Mouse (Mus musculus) stomach, postnatal 0 days (tissue): ENCODE data around the gene Imp3. TPM values are rescaled to one million over a fixed set of nuclear protein-coding genes. Genes with fewer than 3 reads are reported as not detected.
"Not testable (repeated sequence)": the region's sequence is repeated elsewhere in the genome, so short reads cannot be mapped to it uniquely, and the experiment has no call there.

Experiments
- ATAC-seq: fragments of 200-750 bp; cut with Nextera tagmentation; 2 replicates; pipeline ENCODE4 v1.8.0; 2017; ENCODE audit not compliant: low FRiP score, low TSS enrichment
- DNase-seq: peaks from one replicate; pipeline ENCODE4 v3.0.0-alpha.2; 2016; ENCODE audit warnings: low spot score
- H3K27ac ChIP-seq: fragments of 300-500 bp; sonication (generic); replicated peaks from 2 replicates; pipeline ENCODE4 v1.5.1; 2014; ENCODE audit warnings: mild to moderate bottlenecking, control low read depth
- H3K27me3 ChIP-seq: fragments of 300-500 bp; sonication (generic); 2 replicates; pipeline ENCODE4 v1.6.1; 2014; ENCODE audit warnings: low read length; ENCODE audit not compliant: control insufficient read depth, insufficient read depth
- H3K36me3 ChIP-seq: fragments of 300-500 bp; sonication (generic); 2 replicates; pipeline ENCODE4 v1.6.1; 2014; ENCODE audit warnings: low read length, mixed read lengths; ENCODE audit not compliant: control insufficient read depth, insufficient read depth
- H3K4me1 ChIP-seq: fragments of 300-500 bp; sonication (generic); replicated peaks from 2 replicates; pipeline ENCODE4 v1.6.1; 2014; ENCODE audit warnings: antibody characterized with exemption; ENCODE audit not compliant: control insufficient read depth, insufficient read depth
- H3K4me2 ChIP-seq: fragments of 300-500 bp; sonication (generic); replicated peaks from 2 replicates; pipeline ENCODE4 v1.6.1; 2014; ENCODE audit warnings: low read depth, mild to moderate bottlenecking, control low read depth, moderate library complexity
- H3K4me3 ChIP-seq: fragments of 300-500 bp; sonication (generic); 2 replicates; pipeline ENCODE4 v1.5.1; 2014; ENCODE audit warnings: low read depth, low read length, control low read depth
- H3K9ac ChIP-seq: fragments of 300-500 bp; sonication (generic); 2 replicates; pipeline ENCODE4 v1.6.1; 2014; ENCODE audit warnings: mild to moderate bottlenecking, low read length, control low read depth, mixed read lengths
- H3K9me3 ChIP-seq: fragments of 300-500 bp; sonication (generic); 2 replicates; pipeline ENCODE4 v1.6.1; 2016; ENCODE audit warnings: low read length; ENCODE audit not compliant: control insufficient read depth
- CTCF ChIP-seq: IDR thresholded peaks from 2 replicates; pipeline ENCODE4 v1.5.1; 2016; ENCODE audit warnings: antibody characterized with exemption, low read depth, mild to moderate bottlenecking, moderate library complexity
- EP300 ChIP-seq: optimal IDR thresholded peaks from 2 replicates; pipeline ENCODE3; 2016; ENCODE audit warnings: antibody characterized with exemption
- WGBS: fragments of 180-500 bp; shearing (Covaris S2); extraction: QIAGEN DNeasy Blood & Tissue Kit; methylation state at CpG from one replicate; pipeline ENCODE4 v1.1.7; 2014; 5-methylcytosine and 5-hydroxymethylcytosine counted together
- polyA plus RNA-seq: library from polyadenylated mRNA; unstranded; fragments of >200 nt; fragmentation: Nextera tagmentation; extraction: Ambion mirVana; gene quantifications from 2 replicates; pipeline ENCODE4 v1.2.1, GENCODE M21; 2015

The Imp3 gene
- polyA plus RNA-seq, 1 experiment from 2014 or later: 83.8 TPM

- TF ChIP-seq CTCF (no peak), EP300 (no peak)
- ATAC-seq (no peak), DNase-seq (no peak)
- WGBS: 32% methylated on average over 9 of the region's 9 CpGs
- Histone ChIP-seq H3K27ac (peak overlapping the region; percentile 70), H3K9ac (no peak overlapping the region), H3K4me2 (no peak overlapping the region), H3K36me3 (no peaks in the 10 kb centered on the region), H3K9me3 (no peaks in the 10 kb centered on the region), H3K27me3 (no peaks in the 10 kb centered on the region), H3K4me3 (no peak overlapping the region), H3K4me1 (no peaks in the 10 kb centered on the region)
Measured at GRCm38 (mm10) chr9:56900571-56900970, 36.7 kb upstream of the Imp3 start.

- H3K4me2 ChIP-seq: no peak overlapping the region
- H3K36me3 ChIP-seq: no peaks in the 10 kb centered on the region
- WGBS: 38% methylated on average over 8 of the region's 8 CpGs
- no peak overlapping the region for H3K4me3 ChIP-seq
- TF ChIP-seq EP300 (peak; percentile 41), CTCF (peak; percentile 24; the same call in 1 of the 2 replicates)
- H3K27me3 ChIP-seq: no peaks in the 10 kb centered on the region
- DNase-seq: peak; percentile 91
- H3K9ac ChIP-seq: no peak overlapping the region
- no peaks in the 10 kb centered on the region for H3K4me1 ChIP-seq
- H3K9me3 ChIP-seq: no peaks in the 10 kb centered on the region
- H3K27ac ChIP-seq: peak overlapping the region; percentile 70
- ATAC-seq: peak; percentile 96
Measured at GRCm38 (mm10) chr9:56901187-56901586, 36.1 kb upstream of the Imp3 start.

- ATAC-seq (no peak), DNase-seq (no peak)
- Histone ChIP-seq H3K4me1 (no peaks in the 10 kb centered on the region), H3K9ac (no peak overlapping the region), H3K4me2 (no peak overlapping the region), H3K27ac (no peak overlapping the region), H3K36me3 (no peaks in the 10 kb centered on the region), H3K4me3 (no peak overlapping the region), H3K27me3 (no peaks in the 10 kb centered on the region), H3K9me3 (no peaks in the 10 kb centered on the region)
- TF ChIP-seq CTCF (no peak), EP300 (no peak)
- WGBS: 82% methylated on average over 3 of the region's 3 CpGs
Measured at GRCm38 (mm10) chr9:56903662-56904061, 33.6 kb upstream of the Imp3 start.

- H3K4me1 ChIP-seq: no peaks in the 10 kb centered on the region
- H3K9me3 ChIP-seq: no peaks in the 10 kb centered on the region
- 52% methylated on average over 9 of the region's 9 CpGs for WGBS
- H3K36me3 ChIP-seq: no peaks in the 10 kb centered on the region
- peak; percentile 88 for ATAC-seq
- peak overlapping the region; percentile 75 for H3K27ac ChIP-seq
- peak; percentile 83 for DNase-seq
- no peaks in the 10 kb centered on the region for H3K27me3 ChIP-seq
- no peak overlapping the region for H3K4me2 ChIP-seq
- no peak overlapping the region for H3K9ac ChIP-seq
- H3K4me3 ChIP-seq: no peak overlapping the region
- no peak for TF ChIP-seq EP300
- TF ChIP-seq CTCF: no peak
Measured at GRCm38 (mm10) chr9:56907549-56907948, 29.7 kb upstream of the Imp3 start.

DNA sequence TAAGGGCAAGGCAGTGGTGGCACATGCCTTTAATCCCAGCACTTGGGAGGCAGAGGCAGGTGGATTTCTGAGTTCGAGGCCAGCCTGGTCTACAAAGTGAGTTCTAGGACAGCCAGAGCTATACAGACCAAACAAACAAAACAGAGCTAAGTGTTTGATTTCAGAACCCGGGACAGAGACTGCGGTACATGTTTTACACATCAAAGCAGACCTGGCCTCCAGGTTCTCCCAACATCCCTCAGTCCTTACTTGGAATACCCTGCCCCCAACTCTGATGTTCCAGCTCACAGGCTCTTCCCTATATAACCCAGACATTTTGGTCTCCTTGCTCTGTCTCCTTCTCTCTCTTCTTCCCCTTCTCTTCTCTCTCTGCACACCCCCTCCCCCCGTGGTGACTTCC, 27.3 kb upstream of the Imp3 start:
- not testable (repeated sequence) for H3K4me3 ChIP-seq, H3K9ac ChIP-seq, ATAC-seq, H3K4me2 ChIP-seq, H3K36me3 ChIP-seq, H3K27me3 ChIP-seq, H3K27ac ChIP-seq, DNase-seq, H3K4me1 ChIP-seq, H3K9me3 ChIP-seq
- 40% methylated on average over 4 of the region's 4 CpGs for WGBS

DNA sequence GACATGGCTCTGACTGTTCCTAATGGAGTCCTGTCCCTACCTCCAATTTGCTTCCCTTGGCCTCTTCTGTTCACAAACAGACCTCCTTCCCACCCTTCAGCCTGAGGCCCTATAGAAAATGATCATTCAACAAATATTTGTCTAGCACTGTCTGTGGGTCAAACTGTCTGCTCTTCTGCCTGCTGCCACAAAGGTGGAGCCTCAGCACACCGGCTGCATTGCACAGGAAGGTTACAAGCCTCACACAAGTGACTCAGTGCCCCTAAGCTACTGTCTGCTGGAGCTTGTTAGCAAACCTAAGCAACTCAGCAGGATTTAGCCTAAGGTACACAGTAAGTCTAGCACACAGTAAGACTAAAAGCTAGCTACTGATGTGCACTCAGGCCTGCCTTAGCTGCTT, 26.3 kb upstream of the Imp3 start:
- no peaks in the 10 kb centered on the region for H3K9me3 ChIP-seq
- 0 out of 2 replicates have a peak, but pooled peaks cover 3% of the 10 kb centered on the region for H3K4me1 ChIP-seq
- TF ChIP-seq EP300: no peak
- no peak for TF ChIP-seq CTCF
- no peak overlapping the region for H3K4me3 ChIP-seq
- DNase-seq (no peak), ATAC-seq (no peak)
- H3K27ac ChIP-seq: no peak overlapping the region
- 18% methylated on average over 1 of the region's 1 CpGs for WGBS
- no peaks in the 10 kb centered on the region for H3K27me3 ChIP-seq
- no peaks in the 10 kb centered on the region; the same call in 1 of the 2 replicates for H3K36me3 ChIP-seq
- no peak overlapping the region for H3K9ac ChIP-seq
- no peak overlapping the region for H3K4me2 ChIP-seq
